Mouse (Mus musculus) G1E (cell line): Measurements from ENCODE around the gene Krtap9-5. TPM values are rescaled to one million over a fixed set of nuclear protein-coding genes. Genes with fewer than 3 reads are reported as not detected.

Experiments used
- ATAC-seq: 2 replicates; pipeline ENCODE4 v1.8.0; 2016; ENCODE audit warnings: mild to moderate bottlenecking; ENCODE audit not compliant: insufficient number of reproducible peaks, poor library complexity, low FRiP score, severe bottlenecking; ENCODE audit errors: extremely low read depth
- DNase-seq: peaks from one replicate; pipeline ENCODE4 v3.0.0; 2012; ENCODE audit warnings: low spot score
- H3K27me3 ChIP-seq: 2 replicates; pipeline ENCODE4 v1.6.1; 2012; ENCODE audit warnings: mild to moderate bottlenecking, low read length, inconsistent platforms; ENCODE audit not compliant: insufficient read depth
- H3K36me3 ChIP-seq: replicated peaks from 2 replicates; pipeline ENCODE3; 2012; ENCODE audit warnings: mild to moderate bottlenecking, inconsistent platforms
- H3K4me1 ChIP-seq: 2 replicates; pipeline ENCODE4 v1.6.1; 2012; ENCODE audit warnings: low read depth, low read length, inconsistent platforms, mixed read lengths; ENCODE audit not compliant: insufficient read depth
- H3K4me3 ChIP-seq: 2 replicates; pipeline ENCODE4 v1.5.1; 2012; ENCODE audit warnings: low read depth, mild to moderate bottlenecking, inconsistent platforms, low read length, moderate library complexity, mixed read lengths
- H3K9me3 ChIP-seq: replicated peaks from 2 replicates; pipeline ENCODE4 v1.6.1; 2012; ENCODE audit warnings: inconsistent platforms
- CTCF ChIP-seq: IDR thresholded peaks from 2 replicates; pipeline ENCODE4 v1.5.1; 2012; ENCODE audit warnings: low read depth, low read length, inconsistent platforms, mixed read lengths
- GATA1 ChIP-seq: IDR thresholded peaks from 2 replicates; pipeline ENCODE4 v1.6.1; 2012; ENCODE audit warnings: borderline replicate concordance, low read length, inconsistent platforms, mixed read lengths
- GATA2 ChIP-seq: IDR thresholded peaks from 2 replicates; pipeline ENCODE4 v1.6.1; 2012; ENCODE audit warnings: low read depth, low read length, inconsistent platforms, borderline replicate concordance
- POLR2AphosphoS5 ChIP-seq: IDR thresholded peaks from 2 replicates; pipeline ENCODE4 v1.6.1; 2012; ENCODE audit warnings: low read depth, low read length, inconsistent platforms; ENCODE audit not compliant: insufficient replicate concordance
- TAL1 ChIP-seq: conservative IDR thresholded peaks from 2 replicates; pipeline ENCODE4 v1.6.1; 2012; ENCODE audit warnings: low read depth, low read length, inconsistent platforms, mixed read lengths
- polyA plus RNA-seq: library from polyadenylated mRNA; stranded (reverse); fragments of >175 nt; gene quantifications from 2 replicates; pipeline ENCODE4 v1.2.3, GENCODE M21; 2012
- total RNA-seq, 2 experiments: library from RNA; stranded (forward) in 1 of 2; stranded (reverse) in 1 of 2; fragments of 200-1000 nt in 1 of 2; fragments of >200 nt in 1 of 2; fragmentation: Nextera tagmentation in 1 of 2; gene quantifications; 2 replicates each; pipeline ENCODE4 v1.2.3; 2014 to 2017

Gene Krtap9-5
- total and polyA plus RNA-seq, 3 experiments, result not detected

GRCm38 (mm10) chr11:99965961-99966360 is 17.7 kb downstream of the Krtap9-5 start:
- H3K4me3 ChIP-seq, result no peak overlapping the region
- peaks cover 25% of the 10 kb centered on the region for H3K9me3 ChIP-seq
- no peaks in the 10 kb centered on the region for H3K36me3 ChIP-seq
- no peaks in the 10 kb centered on the region for H3K4me1 ChIP-seq
- TF ChIP-seq POLR2AphosphoS5, result no peak
- no peak for TF ChIP-seq CTCF
- TF ChIP-seq GATA1, result no peak
- no peak for TF ChIP-seq TAL1
- TF ChIP-seq GATA2, result no peak
- 0 out of 2 replicates have a peak, but pooled peaks cover 2% of the 10 kb centered on the region for H3K27me3 ChIP-seq
- ATAC-seq (no peak), DNase-seq (no peak)

- Histone ChIP-seq H3K9me3 (peaks cover 53% of the 10 kb centered on the region), H3K27me3 (no peaks in the 10 kb centered on the region), H3K4me1 (no peaks in the 10 kb centered on the region), H3K4me3 (no peak within 1 kb of the TSS), H3K36me3 (no peaks in the 10 kb centered on the region)
- no peak for ATAC-seq
- TF ChIP-seq CTCF (no peak), TAL1 (no peak), GATA1 (no peak), GATA2 (no peak), POLR2AphosphoS5 (no peak)
- no peak for DNase-seq
Observed at GRCm38 (mm10) chr11:99978953-99979352, 30.7 kb downstream of the Krtap9-5 start, which contains the start of gene Krtap29-1. TSS of gene Krtap29-1 (minus strand) at chr11:99979053.

DNA sequence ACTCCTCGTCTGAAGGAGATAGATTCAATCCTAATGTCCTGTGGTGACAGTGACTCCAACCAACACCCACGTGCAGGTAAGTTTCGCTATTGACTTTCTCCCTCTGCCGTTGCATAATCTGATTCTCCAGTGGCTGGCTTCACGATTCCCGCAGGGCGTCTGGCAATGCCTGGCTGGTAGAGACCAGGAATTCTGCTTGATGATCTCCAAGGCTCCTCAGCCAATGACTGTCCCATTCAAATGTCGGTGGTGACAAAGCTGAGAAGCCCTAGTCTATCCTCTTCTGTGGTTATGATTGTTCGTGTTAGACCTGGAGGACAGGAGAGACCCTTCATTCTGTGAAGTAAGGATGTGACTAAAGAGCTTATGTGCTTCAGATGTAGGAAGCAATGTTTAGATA is 34.5 kb downstream of the Krtap9-5 start:
- peaks cover 80% of the 10 kb centered on the region for H3K9me3 ChIP-seq

GRCm38 (mm10) chr11:99983442-99983841 is 35.2 kb downstream of the Krtap9-5 start:
- ATAC-seq (no peak), DNase-seq (no peak)
- TF ChIP-seq POLR2AphosphoS5 (no peak), GATA2 (no peak), GATA1 (no peak), TAL1 (no peak), CTCF (no peak)
- H3K4me3 ChIP-seq, result no peak overlapping the region
- H3K36me3 ChIP-seq, result no peaks in the 10 kb centered on the region
- H3K4me1 ChIP-seq, result no peaks in the 10 kb centered on the region; the same call in 1 of the 2 replicates
- peaks cover 76% of the 10 kb centered on the region for H3K9me3 ChIP-seq
- H3K27me3 ChIP-seq, result no peaks in the 10 kb centered on the region

More for the DNA sequence above, 34.5 kb downstream of the Krtap9-5 start:
- TF ChIP-seq POLR2AphosphoS5 (no peak), GATA1 (no peak), GATA2 (no peak), CTCF (no peak), TAL1 (no peak)
- Histone ChIP-seq H3K27me3 (no peaks in the 10 kb centered on the region), H3K4me1 (no peaks in the 10 kb centered on the region; the same call in 1 of the 2 replicates), H3K4me3 (no peak overlapping the region), H3K36me3 (no peaks in the 10 kb centered on the region)
- DNase-seq (no peak), ATAC-seq (no peak)

DNA sequence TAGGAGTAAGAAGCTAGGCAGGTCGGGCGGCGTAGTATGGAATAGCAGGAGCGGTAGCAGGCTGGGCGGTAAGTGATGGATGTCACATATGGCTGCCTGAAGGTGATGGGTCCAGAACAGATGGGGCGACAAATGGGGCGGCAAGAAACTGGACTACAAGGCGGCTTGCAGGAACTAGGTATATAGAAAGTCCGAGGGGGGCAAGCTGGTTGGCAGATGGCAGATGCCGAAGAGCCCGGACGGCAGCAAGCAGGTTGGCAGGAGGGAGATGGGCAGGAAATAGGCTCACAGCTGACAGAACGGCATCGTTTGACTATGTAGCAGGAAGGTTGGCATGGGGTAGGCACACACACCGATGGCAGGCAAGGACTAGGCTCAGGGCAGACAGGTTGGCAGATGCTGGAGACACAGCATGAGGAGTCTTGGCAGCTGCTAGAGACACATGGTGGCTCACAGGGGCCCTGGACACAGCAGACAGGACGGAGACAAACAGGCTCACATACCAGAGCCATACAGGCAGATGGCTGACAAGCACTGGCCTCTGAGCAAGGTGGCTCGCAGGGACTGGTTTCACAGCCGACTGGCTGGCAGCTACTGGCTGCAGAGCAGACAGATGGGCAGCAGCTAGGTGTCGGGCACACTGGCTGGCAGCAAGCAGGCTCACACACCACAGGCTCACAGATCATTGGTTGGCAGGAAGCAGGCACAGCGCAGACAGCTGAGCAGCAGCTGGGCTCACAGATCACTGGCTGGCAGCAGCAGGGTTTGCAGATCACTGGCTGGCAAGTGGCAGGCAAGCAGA is 37.2 kb downstream of the Krtap9-5 start:
- Histone ChIP-seq H3K27me3 (no peaks in the 10 kb centered on the region), H3K4me3 (peak overlapping the region; percentile 36; the same call in 1 of the 2 replicates), H3K36me3 (no peaks in the 10 kb centered on the region), H3K4me1 (no peaks in the 10 kb centered on the region; the same call in 1 of the 2 replicates), H3K9me3 (peaks cover 69% of the 10 kb centered on the region)
- DNase-seq (no peak), ATAC-seq (no peak)
- TF ChIP-seq GATA1 (no peak), POLR2AphosphoS5 (no peak), TAL1 (no peak), GATA2 (no peak), CTCF (no peak)

- Histone ChIP-seq H3K36me3 (no peaks in the 10 kb centered on the region), H3K9me3 (peaks cover 68% of the 10 kb centered on the region), H3K4me1 (no peaks in the 10 kb centered on the region; the same call in 1 of the 2 replicates), H3K27me3 (no peaks in the 10 kb centered on the region), H3K4me3 (peak within 1 kb of the TSS; percentile 36; the same call in 1 of the 2 replicates)
- ATAC-seq (no peak), DNase-seq (no peak)
- TF ChIP-seq POLR2AphosphoS5 (no peak), GATA1 (no peak), GATA2 (no peak), CTCF (no peak), TAL1 (no peak)
Observed at GRCm38 (mm10) chr11:99986180-99986647, 37.9 kb downstream of the Krtap9-5 start, which contains the start of gene Krtap16-1. TSS of gene Krtap16-1 (minus strand) at chr11:99986597.
